Mouse (Mus musculus) adrenal gland, adult 2 months (tissue): ENCODE results near the gene Akr7a5. TPM values are rescaled to one million over a fixed set of nuclear protein-coding genes. Genes with fewer than 3 reads are reported as not detected.

Experiments used
- DNase-seq: peaks from one replicate; pipeline ENCODE4 v3.0.0; 2021
- polyA plus RNA-seq: library from polyadenylated mRNA; depleted of rRNA; stranded (reverse); fragments of >200 nt; gene quantifications from 2 replicates; pipeline ENCODE4 v1.2.3, GENCODE M21; 2012
- total RNA-seq, 2 experiments: library from RNA; stranded (reverse); gene quantifications; 2 replicates each; pipeline ENCODE4 v1.2.3; 2021

The Akr7a5 gene
- total and polyA plus RNA-seq, 3 experiments, result 59.7 to 157 (median 61.3) TPM

DNA sequence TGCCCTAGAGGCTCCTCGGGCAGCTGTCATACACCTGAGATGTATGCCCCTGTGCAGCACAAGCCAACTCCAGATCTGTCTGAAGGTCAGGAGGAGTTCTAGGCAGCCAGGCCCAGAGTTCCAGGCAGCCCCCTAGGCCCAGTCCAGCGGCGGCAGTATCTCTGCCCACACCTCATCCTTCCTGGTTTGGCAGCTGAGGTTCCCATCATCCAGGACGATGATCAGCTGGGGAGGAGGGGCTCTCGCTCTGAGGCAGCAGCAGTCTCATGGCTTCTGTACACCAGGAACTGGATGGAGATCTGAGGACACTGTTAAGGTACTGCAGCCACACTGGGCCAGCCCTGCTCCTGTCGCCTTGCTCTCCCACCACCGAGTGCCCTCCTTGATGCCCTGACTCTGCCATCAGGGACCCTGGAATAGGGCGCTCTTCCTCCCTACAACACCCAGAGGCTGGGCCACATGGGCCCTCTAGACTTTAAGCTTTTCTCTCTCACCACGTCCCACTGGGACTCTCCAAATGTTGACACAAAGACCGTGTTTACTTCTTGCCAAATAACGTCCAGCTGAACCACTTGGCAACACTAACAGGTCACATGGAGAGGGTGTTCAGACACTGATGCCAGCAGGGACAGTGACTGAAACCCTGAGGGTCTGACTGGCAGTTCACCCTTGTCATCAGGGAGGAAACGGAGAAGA is 11.7 kb upstream of the Akr7a5 start:
- no peak for DNase-seq

DNA sequence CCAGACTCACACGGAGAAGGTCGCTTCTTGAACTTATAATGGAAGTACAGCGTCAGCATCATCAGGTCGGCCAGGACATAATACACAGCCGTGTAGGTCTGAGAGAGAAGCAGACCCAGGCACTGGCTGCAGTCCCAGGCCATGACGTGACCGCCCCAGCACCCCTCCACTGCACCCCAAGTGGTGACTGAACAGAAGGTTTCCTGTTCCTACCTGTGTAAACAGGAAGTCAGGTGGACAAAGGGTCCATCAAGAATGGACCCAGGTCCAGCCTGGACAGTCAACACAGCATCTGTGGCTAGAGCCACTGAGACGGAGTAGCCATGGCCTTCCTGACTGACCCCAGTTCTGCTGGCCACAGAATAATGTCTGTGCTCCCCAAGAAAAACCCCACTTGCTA is 8.8 kb upstream of the Akr7a5 start:
- no peak for DNase-seq

DNA sequence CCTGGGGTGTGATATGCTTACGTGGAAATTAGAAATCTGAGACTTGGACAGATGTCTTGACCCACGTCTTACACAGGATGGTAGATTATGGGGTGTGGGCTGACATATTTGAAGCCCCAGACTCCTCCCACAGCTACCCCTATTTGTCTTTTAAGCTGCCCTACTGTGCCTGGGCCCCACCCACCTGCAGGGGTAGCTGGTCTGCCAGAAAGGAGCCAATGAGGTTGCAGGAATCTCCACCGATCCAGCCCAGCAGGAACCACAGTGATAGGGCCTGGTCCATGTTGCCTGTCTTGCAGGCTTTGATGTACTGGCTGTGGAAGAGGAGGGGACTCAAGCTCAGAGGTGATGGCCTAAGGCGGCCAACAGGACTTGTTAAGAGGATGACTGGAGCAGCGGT is 8.3 kb upstream of the Akr7a5 start:
- no peak for DNase-seq

DNA sequence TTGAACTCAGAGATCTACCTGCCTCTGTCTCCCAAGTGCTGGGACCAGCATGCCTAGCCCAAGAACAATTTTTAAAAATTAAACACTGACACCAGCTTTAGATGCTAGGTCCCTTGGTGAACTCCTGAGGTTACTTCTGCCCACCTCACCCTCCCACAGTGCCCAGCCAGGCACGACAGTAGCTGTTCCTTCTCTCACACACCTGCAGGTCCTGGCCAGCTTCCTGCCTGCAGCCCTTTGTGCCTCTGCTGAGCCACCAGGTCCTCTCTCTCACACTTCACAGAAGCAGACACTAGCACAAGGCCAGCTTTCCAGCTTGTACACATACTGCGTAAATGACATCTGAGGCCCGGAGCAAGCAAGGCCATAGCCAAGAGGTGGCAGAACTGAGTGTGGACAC is 5.0 kb upstream of the Akr7a5 start:
- DNase-seq, result no peak

DNA sequence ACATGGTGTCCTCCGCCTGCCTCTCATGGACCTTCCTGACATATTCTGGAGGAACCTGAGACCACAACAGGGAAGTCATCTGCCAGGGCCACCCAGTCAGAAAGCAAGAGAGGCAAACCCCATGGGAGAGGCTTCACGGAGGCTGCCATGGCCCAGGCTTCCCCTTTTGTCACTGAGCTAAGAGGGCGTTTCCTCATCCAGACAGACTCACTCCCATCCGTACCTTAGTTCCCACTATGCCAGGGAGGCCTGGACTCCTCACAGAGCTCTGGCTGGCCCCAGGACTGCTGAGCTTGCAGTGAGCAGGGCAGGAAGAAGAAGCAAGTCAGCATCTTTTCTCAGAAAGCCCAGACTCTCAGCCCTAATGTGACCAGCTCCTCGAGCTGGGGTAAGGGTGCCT is 2.6 kb upstream of the Akr7a5 start:
- no peak for DNase-seq

GRCm38 (mm10) chr4:139309651-139310050 is 893 bp upstream of the Akr7a5 start:
- no peak for DNase-seq

DNA sequence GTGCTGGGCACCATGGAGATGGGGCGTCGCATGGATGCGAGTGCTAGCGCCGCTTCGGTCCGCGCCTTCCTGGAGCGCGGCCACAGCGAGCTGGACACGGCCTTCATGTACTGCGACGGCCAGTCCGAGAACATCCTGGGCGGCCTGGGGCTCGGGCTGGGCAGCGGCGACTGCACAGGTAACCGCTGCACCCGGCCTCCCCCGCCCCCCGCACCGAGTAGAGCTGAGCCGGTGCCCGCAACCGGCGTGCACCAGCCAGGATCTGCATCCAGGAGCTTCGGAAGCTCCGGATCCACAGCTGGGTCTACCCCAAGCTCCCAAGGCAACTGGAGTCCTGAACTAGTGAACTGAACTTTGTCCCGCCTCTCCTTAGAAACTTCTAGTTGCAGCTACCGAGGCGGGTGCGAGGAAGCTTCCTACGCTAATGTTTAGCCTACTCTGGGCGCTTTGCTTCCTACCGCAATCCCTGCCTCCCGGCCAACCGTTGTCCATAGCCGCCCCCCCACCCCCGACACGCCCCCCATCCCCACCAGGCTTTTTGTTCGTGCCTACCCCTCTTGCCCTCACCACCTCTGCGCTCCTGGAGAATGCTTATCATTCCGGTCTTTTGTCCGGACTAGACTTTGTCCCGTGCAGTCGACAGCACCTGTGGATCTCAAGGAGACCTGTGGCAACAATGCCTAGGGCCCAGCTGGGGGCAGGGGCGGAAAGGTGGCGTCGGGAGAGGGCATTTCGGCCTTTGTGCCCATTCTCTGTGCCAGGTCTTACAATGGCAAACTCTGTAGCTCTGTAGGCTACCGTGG is 556 bp downstream of the Akr7a5 start:
- DNase-seq, result no peak

- DNase-seq, result no peak
Measured at GRCm38 (mm10) chr4:139311707-139312106, 1.2 kb downstream of the Akr7a5 start.

DNA sequence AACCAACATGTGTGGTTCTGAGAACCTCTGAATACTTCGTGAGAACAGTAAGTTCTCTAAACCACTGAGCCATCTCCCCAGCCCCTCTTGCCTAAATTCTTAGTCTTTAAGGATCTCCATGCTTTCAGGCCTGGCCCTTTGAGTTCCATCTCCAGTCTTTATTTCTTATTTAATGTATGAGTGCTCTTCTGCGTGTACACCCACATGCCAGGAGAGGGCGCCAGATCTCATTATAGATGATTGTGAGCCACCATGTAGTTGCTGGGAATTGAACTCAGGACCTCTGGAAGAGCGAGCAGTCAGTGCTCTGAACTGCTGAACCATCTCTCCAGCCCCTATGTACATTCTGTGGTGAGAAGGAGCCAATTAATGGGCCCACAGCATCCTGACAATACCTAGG is 2.1 kb downstream of the Akr7a5 start:
- DNase-seq, result no peak

- DNase-seq, result no peak
Measured at GRCm38 (mm10) chr4:139318449-139318848, 7.9 kb downstream of the Akr7a5 start.

DNA sequence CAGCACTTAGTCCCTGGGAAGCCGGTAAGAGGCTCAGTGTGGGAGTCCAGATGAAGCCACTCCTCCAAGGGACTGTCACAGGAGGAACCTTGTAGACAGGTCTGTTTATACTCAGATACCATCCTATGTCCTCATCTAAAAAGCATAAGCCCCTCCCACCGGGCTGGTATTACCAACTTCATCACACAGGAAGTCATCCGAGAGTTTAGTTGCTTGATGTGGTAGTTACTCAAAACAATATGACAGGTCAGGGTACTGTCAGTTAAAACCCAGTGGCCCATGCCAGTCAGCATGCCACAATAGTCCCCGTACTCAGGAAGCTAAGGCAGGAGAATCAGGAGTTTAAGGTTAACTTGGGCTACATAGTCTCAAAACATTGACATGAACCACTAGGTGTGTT is 9.2 kb downstream of the Akr7a5 start:
- DNase-seq, result no peak

GRCm38 (mm10) chr4:139330605-139331004 is 20.1 kb downstream of the Akr7a5 start:
- DNase-seq, result peak; percentile 84

DNA sequence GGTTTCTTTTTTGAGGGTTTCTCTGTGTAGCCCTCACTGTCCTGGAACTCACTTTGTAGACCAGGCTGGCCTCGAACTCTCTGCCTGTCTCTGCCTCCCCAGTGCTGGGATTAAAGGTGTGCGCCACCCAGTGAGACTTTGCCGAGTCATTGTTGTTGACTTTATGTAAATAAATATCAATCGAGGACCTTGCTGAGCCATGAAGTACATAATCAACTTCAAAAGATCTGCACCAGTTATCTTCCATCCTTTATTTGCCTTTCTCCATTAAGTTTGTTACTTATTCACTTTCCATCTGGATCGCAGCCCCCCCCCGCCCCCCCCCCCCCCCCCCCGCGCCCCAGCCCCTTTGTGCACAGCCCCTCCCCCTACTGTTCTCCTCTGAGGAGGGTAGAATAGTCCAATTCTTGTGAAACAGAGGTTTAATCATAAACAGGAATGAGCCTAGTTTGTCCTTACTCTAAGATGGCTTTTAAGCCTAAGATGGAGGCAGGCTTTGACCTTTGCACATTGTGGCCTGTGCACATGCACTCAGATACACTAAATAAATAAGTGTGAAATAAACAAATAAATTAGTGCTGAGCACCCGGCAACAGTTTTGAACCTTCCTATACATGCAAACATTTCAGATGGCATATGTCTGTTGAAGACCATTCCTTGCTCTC is 24.2 kb downstream of the Akr7a5 start:
- no peak for DNase-seq

DNA sequence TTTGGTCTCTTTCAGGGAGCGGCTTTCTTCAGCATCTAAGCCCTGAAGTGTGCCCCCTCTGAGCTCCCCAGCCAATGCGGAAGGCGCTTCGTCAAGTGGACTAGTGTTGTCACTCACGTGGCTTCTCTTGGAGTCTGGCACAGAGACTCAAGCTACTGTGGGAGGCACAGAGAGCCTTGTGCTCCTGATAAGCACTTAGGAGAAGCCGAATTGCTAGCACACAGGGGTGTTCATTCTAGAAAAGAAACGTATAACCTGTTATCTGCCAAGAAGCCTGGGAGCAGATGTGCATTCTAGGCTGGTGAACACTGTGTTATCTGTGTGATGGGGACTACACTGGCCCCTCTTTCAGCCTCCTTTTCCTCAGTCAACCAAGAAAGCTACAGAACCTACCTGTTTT is 25.0 kb downstream of the Akr7a5 start:
- no peak for DNase-seq

- DNase-seq, result peak; percentile 83
Measured at GRCm38 (mm10) chr4:139336822-139337483, 26.4 kb downstream of the Akr7a5 start.

- no peak for DNase-seq
Measured at GRCm38 (mm10) chr4:139338145-139338544, 27.6 kb downstream of the Akr7a5 start.

DNA sequence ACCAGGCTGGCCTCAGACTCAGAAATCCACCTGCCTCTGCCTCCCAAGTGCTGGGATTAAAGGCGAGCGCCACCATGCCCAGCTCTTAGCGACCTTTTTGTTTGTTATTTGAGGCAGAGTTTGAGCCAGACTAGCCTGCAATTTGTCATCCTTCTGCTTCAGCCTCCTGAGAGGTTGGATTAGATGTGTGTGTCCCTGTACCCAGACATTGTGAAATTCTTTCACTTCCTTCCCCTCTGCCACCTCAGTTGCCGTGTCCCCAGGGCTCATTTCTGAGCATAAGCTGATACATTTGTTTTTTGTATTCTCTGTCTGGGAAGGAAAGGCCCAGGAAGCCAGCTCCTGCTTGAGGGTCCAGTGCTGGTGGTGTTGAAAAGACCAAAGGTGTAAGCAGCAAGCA is 30.3 kb downstream of the Akr7a5 start:
- peak; percentile 25 for DNase-seq

GRCm38 (mm10) chr4:139341556-139342233 is 31.2 kb downstream of the Akr7a5 start:
- DNase-seq, result peak; percentile 87

GRCm38 (mm10) chr4:139343718-139344117 is 33.2 kb downstream of the Akr7a5 start:
- DNase-seq, result peak; percentile 56

DNA sequence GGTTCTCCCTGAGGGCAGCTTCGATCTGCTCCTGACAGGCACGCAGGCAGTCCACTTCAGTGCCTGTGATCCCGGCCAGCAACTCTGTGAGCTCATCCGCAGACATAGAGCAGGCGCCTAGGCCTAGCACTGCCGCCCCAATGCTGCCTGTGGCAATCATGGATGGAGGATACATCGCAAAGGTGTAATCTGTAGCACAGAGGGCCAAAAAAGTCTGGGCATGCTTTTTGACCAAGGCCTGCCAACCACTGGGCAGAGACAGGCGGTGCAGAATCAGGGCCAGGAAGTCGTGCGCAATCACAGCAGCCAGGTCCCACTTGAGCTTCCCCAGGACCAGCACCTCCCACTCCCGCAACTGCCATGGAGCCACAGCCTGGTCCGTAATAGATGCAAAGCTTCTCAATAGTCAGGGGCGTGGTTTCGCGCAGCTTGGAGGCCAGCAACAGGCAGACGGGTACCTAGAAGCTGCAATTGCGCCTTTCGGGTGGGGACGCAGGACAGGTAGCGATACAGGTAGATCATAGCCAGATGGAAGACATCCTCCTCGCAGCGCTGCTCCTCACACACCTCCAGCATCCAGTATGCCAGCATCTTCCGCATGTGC is 35.0 kb downstream of the Akr7a5 start:
- DNase-seq, result no peak

GRCm38 (mm10) chr4:139351931-139352711 is 41.6 kb downstream of the Akr7a5 start, which contains the start of the genes Mrto4, Emc1 and Ubr4:
TSS of gene Mrto4 (minus strand) at chr4:139352576.
TSS of gene Emc1 (plus strand) at chr4:139352587.
TSS of gene Ubr4 (plus strand) at chr4:139352609.
- DNase-seq, result peak; percentile 93
